In genomic region chr4:144686268-144686667, GRCm38 (mm10) we compare ENCODE assay signal across 44 mouse cellular contexts. TPM values are rescaled to one million over a fixed set of nuclear protein-coding genes. Genes with fewer than 3 reads are reported as not detected.
"Had no signal": no experiment of that assay in that cellular context is flagged by ENCODE, and none has a peak within 500 bp of the region (broad histone marks: within the 10 kb centered on the region; RNA-seq: fewer than 3 reads in every experiment).

TSS of gene Gm436 (minus strand) at chr4:144686368.

- H3K4me2 ChIP-seq: heart, embryonic 11.5 days; heart, embryonic 12.5 days; heart, embryonic 13.5 days; heart, embryonic 15.5 days; hindbrain, embryonic 12.5 days; hindbrain, embryonic 13.5 days; hindbrain, embryonic 14.5 days; hindbrain, embryonic 15.5 days; intestine, embryonic 15.5 days; kidney, embryonic 15.5 days had no signal

- H3K4me3 ChIP-seq: heart, embryonic 10.5 days; heart, embryonic 12.5 days; heart, embryonic 13.5 days; heart, embryonic 15.5 days; hindbrain, embryonic 10.5 days; hindbrain, embryonic 12.5 days; hindbrain, embryonic 13.5 days; hindbrain, embryonic 15.5 days; intestine, embryonic 15.5 days; kidney, embryonic 15.5 days; layer of hippocampus, adult 2 months; left cerebral cortex, adult 2 months had no signal

- H3K27me3 ChIP-seq: heart, embryonic 12.5 days; heart, embryonic 13.5 days; heart, embryonic 15.5 days; hindbrain, embryonic 12.5 days; hindbrain, embryonic 13.5 days; hindbrain, embryonic 15.5 days; intestine, embryonic 15.5 days; kidney, embryonic 15.5 days had no signal

- H3K36me3 ChIP-seq: heart, embryonic 10.5 days; heart, embryonic 12.5 days; heart, embryonic 13.5 days; heart, embryonic 15.5 days; hindbrain, embryonic 10.5 days; hindbrain, embryonic 12.5 days; hindbrain, embryonic 13.5 days; hindbrain, embryonic 15.5 days; intestine, embryonic 15.5 days; kidney, embryonic 15.5 days had no signal

- H3K9me3 ChIP-seq: heart, embryonic 10.5 days; heart, embryonic 12.5 days; heart, embryonic 15.5 days; hindbrain, embryonic 13.5 days; hindbrain, embryonic 15.5 days; intestine, embryonic 15.5 days; kidney, embryonic 15.5 days had no signal

- H3K27ac ChIP-seq: heart, embryonic 10.5 days; heart, embryonic 13.5 days; heart, embryonic 15.5 days; hindbrain, embryonic 10.5 days; hindbrain, embryonic 12.5 days; hindbrain, embryonic 13.5 days; hindbrain, embryonic 14.5 days; hindbrain, embryonic 15.5 days; hindbrain, postnatal 0 days; intestine, embryonic 15.5 days; kidney, embryonic 15.5 days; kidney, postnatal 0 days; layer of hippocampus, adult 2 months; left cerebral cortex, adult 2 months had no signal

- H3K4me1 ChIP-seq: heart, embryonic 10.5 days; heart, embryonic 12.5 days; heart, embryonic 13.5 days; heart, embryonic 15.5 days; hindbrain, embryonic 10.5 days; hindbrain, embryonic 12.5 days; hindbrain, embryonic 13.5 days; hindbrain, embryonic 15.5 days; intestine, embryonic 15.5 days; kidney, embryonic 15.5 days had no signal

- DNase-seq: heart, postnatal 10 days; heart, postnatal 14 days; heart, postnatal 36 days; heart, postnatal 4 days; kidney, adult 11 months; kidney, adult 18-20 months; kidney, adult 2 months; kidney, adult 8-10 months; kidney, adult 9 months; kidney, postnatal 10 days; kidney, postnatal 14 days; kidney, postnatal 25 days; kidney, postnatal 36 days; kidney, postnatal 4 days; layer of hippocampus, adult 9-11 months; layer of hippocampus, postnatal 36 days had no signal

- H3K9ac ChIP-seq: heart, embryonic 12.5 days; heart, embryonic 13.5 days; heart, embryonic 15.5 days; hindbrain, embryonic 12.5 days; hindbrain, embryonic 13.5 days; hindbrain, embryonic 14.5 days; hindbrain, embryonic 15.5 days; intestine, embryonic 15.5 days; kidney, embryonic 15.5 days had no signal

- ATAC-seq: hindbrain, embryonic 16.5 days; hindbrain, postnatal 0 days; inflammation-experienced regulatory T-cells, adult 6 months; intestine, embryonic 15.5 days; intestine, embryonic 16.5 days; intestine, postnatal 0 days had no signal

RNA-seq across cellular contexts. Expression of gene Gm436, which starts in this region (rescaled TPM):
- polyA plus RNA-seq: heart, embryonic 10.5 days; heart, embryonic 11.5 days; heart, embryonic 12.5 days; heart, embryonic 13.5 days; heart, embryonic 14.5 days; heart, embryonic 15.5 days; heart, embryonic 16.5 days; heart, postnatal 0 days; hindbrain, embryonic 10.5 days; hindbrain, embryonic 11.5 days; hindbrain, embryonic 12.5 days; hindbrain, embryonic 13.5 days; hindbrain, embryonic 14.5 days; hindbrain, embryonic 15.5 days; hindbrain, embryonic 16.5 days; hindbrain, postnatal 0 days; inflammation-experienced regulatory T-cells, adult 6 months; intestine, embryonic 14.5 days; intestine, embryonic 15.5 days; intestine, embryonic 16.5 days; intestine, postnatal 0 days; kidney, adult 2 months; kidney, embryonic 14.5 days; kidney, embryonic 15.5 days; kidney, embryonic 16.5 days; kidney, postnatal 0 days; large intestine, adult 2 months had no signal
